Mouse (Mus musculus) regulatory T cell (primary cell): ENCODE data around the gene Baiap2l1.

ENCODE experiments used
- in situ Hi-C: fragments of 300-600 bp; cut with MboI, MseI; formaldehyde crosslinking; loops from one replicate; pipeline ENCODE4 v1.15.1; 2025; ENCODE audit warnings: high pct_unique_total_duplicates

Gene Baiap2l1

DNA sequence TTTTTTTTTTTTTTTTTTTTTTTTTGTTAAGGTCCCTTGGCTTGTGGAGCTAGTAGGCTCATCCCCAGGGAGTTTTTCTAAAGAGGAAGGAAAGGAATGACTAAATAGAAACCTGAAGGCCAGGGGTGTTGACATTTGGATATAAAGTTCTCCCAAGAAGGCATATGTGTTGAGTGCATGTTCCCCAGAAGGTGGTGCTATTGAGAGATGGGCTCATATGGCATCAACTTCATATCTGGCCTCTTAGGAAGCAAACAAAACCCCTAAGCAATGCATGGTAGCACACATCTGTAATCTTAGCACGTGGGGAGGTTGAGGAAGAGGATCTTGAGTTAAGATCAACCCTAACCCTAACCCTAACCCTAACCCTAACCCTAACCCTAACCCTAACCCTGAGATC is 126.5 kb downstream of the Baiap2l1 start:
- in situ Hi-C loops = no loop called here

DNA sequence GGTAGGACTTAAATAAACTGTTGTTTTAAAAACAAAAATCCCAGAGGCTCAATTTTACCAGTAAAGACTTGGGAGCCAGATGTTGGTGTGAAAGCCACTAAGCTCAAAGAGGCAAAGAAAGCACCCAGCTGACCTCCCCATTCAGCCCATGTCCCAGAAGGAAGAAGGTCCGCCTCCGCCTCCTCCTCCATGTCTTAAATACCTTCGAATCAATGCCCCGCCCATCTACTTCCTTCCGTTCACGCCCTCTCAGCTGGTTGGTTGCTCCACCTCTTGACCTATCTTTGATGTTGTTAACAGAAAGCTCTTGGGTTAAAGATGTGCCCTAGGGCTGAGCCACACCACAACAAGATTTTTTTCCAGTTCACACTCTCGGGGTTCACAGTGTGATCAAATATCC is 127.7 kb downstream of the Baiap2l1 start:
- in situ Hi-C loops = no loop called here

DNA sequence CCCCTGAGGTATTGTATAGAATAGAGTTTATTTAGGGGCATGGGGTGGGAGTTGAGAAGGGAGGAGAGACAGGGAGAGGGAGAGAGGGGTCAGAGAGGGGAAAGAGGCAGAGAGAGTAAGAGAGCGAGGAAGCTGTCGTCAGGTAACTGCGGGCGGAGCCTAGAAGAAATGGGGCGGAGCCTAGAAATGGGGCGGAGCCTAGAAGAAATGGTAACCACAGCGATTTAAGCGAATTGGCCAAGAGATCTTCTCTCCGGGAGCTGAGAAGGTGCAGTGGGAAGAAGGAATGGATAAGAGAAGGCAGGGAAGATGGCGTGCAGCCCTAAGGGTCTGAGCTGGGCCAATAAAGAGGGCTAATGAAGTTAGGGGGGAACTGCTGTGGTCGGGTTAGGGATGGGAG is 131.7 kb downstream of the Baiap2l1 start:
- in situ Hi-C loops = no loop called here

DNA sequence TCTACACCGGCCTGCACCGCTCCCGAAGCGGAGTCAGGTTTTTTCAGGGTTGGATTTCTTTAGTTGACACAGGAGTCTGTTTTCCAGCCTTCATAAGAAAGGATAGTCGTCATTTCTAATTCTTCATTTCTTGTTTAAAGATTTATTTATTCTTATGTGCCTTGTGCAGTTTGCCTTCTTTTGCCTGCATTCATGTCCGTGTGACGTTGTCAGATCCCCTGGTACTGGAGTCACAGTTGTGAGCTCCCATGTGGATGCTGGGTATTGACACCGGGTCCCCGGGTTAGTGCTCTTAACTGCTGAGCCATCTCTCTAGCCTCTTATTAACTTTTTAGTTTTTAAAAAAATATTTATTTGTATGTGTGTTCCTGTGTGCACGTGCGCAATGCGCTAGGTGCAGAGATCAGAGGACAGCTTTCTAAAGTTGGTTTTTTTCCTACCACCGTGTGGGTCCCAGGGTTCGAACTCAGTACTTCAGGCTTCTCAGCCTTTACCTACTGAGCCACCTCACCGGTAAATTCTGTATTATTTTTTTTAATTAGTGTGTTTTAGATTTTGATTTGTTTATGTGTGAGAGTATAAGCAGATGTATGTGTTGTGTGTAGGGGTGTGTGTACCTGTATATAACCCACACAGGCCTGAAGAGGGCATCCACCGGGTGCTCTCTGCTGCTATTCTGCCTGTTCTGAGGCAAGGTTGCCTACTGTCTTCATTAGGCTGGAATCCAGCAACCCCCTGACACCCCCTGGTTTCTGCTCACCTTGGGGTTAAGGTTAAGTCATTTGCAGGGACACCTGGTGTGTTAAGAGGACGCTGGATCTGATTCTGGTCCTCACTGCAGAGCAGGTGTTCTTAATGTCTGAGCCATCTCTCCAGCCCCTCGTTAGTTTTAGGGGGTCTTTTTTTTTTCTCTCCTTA is 133.8 kb downstream of the Baiap2l1 start:
- in situ Hi-C loops = loop anchor here (5.0 kb wide), 2 partner anchors 33 to 1782 kb away; no protein-coding TSS in a partner anchor

DNA sequence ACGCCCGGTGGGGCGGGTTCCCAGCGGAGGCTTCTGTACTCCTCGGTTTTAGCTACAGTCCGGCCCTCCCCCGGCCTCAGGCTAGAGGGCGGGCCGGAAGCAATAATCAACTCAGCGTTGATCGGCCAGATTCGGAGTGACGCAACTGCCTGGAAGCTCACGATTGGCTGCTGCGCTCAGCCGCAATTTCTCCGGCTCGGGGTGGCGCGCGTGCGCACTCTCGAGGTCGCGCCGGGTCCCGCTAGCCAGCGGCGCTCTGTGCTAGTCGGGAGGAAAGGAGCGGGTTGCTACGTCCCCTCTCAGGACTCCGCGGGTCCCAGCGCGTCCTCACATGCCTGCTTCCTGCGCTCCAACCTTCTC is 134.4 kb downstream of the Baiap2l1 start, which contains the start of gene Tecpr1:
TSS of gene Tecpr1 (minus strand) at position 113 of the 360 bp plus-strand sequence.
- in situ Hi-C loops = loop anchor here (5.0 kb wide), 2 partner anchors 34 to 1781 kb away; no protein-coding TSS in a partner anchor

DNA sequence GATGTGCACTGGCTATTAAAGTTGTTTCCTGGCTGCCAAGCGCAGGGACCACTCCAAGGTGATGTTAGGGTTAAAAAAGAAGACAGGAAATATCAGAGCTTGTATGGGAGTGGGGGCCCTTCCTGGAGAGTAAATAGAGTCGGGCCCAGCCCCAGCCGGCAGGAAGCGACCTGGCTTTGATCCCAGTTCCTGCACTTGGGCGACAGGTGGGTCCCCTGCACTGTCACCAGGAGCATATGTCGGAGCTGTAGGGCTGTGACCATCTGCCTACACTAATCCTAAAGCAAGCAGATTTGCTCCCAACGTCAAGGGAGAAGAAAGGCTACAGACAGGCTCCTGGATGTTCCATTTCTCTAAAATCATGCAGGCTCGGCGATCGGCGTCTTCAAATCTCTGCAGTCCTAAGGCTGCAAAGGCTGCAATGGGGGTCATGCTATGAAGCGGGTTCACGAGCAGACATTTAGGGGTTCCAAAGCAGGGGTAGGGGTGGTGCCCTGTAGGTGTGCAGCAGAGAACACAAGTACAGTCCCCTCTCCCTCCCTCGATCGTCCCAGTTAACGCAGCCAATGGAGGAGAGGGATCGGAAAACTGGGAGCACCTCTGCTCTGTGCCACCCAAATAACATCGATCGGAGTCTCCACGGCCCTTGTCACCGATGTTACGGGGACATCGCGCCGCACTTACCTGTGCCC is 135.0 kb downstream of the Baiap2l1 start:
- in situ Hi-C loops = loop anchor here (5.0 kb wide), 2 partner anchors 34 to 1781 kb away; no protein-coding TSS in a partner anchor

DNA sequence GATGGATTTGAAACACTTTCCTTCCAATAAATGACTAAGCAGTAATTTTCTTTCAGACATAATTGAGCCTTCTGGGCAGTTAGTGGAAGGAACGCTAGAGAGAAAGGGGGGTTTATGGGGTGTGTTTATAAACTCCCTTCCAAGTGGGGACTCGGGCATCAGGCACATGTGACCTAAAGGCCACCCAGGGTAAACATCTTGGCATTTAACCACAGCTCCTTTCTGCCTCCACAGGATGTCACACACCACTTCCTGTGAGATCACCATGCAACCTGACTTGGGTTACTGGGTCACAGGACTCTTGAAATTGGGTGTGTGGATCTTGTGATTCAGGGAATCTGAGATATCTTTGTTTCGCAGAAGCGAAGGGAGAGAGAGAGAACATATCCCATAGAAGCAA is 136.6 kb downstream of the Baiap2l1 start:
- in situ Hi-C loops = loop anchor here (5.0 kb wide), 2 partner anchors 36 to 1779 kb away; no protein-coding TSS in a partner anchor

DNA sequence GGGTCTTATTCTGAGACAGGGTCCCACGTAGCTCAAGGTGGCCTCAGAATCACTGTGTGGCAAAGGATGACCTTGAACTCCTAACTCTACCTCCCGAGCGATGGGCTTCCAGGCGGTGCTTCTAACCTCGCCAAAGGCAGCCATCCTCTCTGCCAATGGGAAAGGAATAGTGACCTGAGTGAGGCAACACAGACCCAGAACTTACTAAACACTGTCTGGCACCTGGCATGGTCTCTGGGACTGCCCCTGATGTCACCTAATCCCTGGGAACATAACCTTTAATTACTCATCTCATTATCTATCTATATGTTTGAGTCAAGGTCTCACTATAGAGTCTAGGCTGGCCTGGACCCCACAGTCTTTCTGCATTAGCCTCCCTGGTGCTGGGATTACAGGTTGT is 138.0 kb downstream of the Baiap2l1 start:
- in situ Hi-C loops = loop anchor here (5.0 kb wide), 2 partner anchors 37 to 1778 kb away; no protein-coding TSS in a partner anchor

DNA sequence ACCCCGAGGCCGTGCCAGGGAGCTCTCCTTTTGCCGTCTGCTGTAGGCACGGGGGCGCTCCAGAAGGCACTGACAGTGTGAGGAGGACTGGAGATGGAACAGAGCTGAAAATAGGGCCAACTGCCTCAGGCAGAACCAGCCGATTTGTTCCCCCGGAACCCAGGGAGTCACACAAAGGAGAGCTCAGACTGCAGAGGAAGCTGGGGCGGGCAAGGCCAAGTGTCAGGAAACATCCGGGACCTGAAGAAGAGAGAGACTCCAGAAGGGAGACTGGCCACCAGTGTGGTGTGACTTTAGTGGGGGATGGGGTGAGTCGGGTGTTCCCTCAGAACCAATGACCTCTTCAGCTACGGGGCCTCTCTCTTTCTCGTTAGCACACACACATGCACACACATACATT is 138.6 kb downstream of the Baiap2l1 start:
- in situ Hi-C loops = no loop called here

DNA sequence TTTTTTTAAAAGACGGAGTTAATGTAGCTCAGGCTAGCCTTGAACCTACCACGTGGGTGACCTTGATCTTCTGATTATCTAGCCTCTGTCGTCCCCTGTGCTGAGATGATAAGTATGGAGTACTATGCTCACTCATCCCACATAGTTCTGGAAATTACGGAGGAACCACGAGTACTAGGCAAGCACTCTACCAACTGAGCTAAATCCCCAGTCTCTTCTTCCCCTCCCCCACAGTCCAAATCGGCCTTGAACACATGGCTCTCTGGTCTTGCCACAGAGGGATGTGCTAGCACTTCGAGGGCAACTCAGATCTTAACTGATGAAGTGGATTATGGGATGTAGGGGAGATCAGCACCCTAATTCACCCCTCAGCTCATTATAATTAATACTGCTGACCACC is 139.9 kb downstream of the Baiap2l1 start:
- in situ Hi-C loops = no loop called here

DNA sequence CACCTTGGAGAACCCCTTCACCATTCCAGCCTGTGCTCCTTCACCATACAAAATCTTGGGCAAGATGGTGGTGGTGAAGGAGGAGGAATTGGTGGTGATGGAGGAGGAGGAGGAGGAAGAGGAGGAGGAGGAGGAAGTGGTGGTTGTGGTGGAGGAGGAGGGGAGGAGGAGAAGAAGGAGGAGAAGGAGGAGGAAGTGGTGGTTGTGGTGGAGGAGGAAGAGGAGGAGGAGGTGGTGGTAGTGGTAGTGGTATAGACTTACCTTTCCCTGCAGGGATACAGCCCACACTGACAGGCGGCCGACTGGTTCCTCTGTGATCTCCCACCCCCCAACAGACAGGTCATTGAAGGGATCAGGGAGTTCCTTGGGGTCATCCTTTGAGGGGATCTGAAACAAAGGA is 141.9 kb downstream of the Baiap2l1 start:
- in situ Hi-C loops = no loop called here
